Mouse (Mus musculus): ENCODE results near the gene Prss38.
"Not testable (repeated sequence)": the region's sequence is repeated elsewhere in the genome, so short reads cannot be mapped to it uniquely, and the experiment has no call there.

DNA sequence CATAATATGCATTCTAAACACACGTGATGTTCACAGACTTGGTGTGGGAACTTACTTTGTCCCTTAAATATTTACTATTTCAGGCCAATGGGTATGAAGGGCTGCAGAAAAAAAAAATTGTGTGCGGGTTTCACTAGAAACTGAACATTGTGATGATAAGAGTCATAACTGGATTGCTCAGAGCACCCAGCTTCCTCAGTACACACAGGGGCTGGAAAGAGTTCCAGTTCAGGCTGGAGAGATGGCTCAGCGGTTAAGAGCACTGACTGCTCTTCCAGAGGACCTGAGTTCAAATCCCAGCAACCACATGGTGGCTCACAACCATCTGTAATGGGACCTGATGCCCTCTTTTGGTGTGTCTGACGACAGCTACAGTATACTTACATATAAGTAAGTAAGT, 7.5 kb downstream of the Prss38 start:
- TF ChIP-seq POLR2A (IDR thresholded peaks at IDR 0.05; ENCODE audit: borderline replicate concordance, low read depth, low read length); CTCF (IDR thresholded peaks at IDR 0.05; ENCODE audit: low read depth, low read length): not testable (repeated sequence)
